In the genomic region with DNA sequence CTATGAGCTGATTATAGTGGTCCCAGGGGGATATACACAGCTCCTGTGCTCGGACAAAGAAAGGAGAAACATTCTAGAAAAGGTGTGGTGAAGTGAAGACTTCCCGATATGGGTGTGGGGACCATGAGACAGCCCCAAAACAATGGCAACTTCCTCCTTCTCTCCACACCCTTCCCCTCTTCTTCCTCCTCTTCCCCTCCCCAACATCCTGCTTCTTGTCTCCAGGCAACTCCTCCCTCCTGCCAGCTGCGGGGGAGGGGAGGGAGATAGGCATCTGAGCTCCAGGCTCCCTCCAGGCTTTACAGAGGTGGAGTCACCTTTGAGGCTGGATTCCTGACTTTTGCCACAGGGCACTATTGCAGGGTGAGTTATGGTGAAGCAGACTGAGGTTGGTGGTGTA, we compare ENCODE assay signal across 10 mouse cellular contexts. TPM values are rescaled to one million over a fixed set of nuclear protein-coding genes. Genes with fewer than 3 reads are reported as not detected.
DNase-seq lines count a peak whose midpoint lies in the region; ATAC-seq and TF ChIP-seq lines count a peak whose summit lies in the region.
"Had no signal": no experiment of that assay in that cellular context is flagged by ENCODE, and none has a peak within 500 bp of the region (broad histone marks: within the 10 kb centered on the region; RNA-seq: fewer than 3 reads in every experiment).

No protein-coding gene starts in this region.

- peak; percentile 13; the same call in 1 of the 2 replicates for ATAC-seq in lung, embryonic 14.5 days (ENCODE audit: insufficient read depth)
- ATAC-seq in hindbrain, embryonic 16.5 days, result no peak
- ATAC-seq in hindbrain, embryonic 12.5 days (ENCODE audit: low FRiP score), result no peak
- ATAC-seq in midbrain, embryonic 13.5 days, result no peak

- no peak overlapping the region for H3K27ac ChIP-seq in lung, embryonic 14.5 days (ENCODE audit: low read depth)
- H3K27ac ChIP-seq in hindbrain, embryonic 16.5 days (ENCODE audit: low read depth, low read length), result no peak overlapping the region
- H3K27ac ChIP-seq in hindbrain, embryonic 12.5 days, result no peak overlapping the region
- H3K27ac ChIP-seq in midbrain, embryonic 13.5 days, result no peak overlapping the region
- H3K27ac ChIP-seq: limb, embryonic 12.5 days had no signal

- H3K4me3 ChIP-seq in lung, embryonic 14.5 days (ENCODE audit: low read depth, low read length), result no peak overlapping the region
- H3K4me3 ChIP-seq in hindbrain, embryonic 16.5 days (ENCODE audit: low read length), result no peak overlapping the region
- no peak overlapping the region for H3K4me3 ChIP-seq in hindbrain, embryonic 12.5 days
- no peak overlapping the region for H3K4me3 ChIP-seq in midbrain, embryonic 13.5 days (replicated peaks)
- H3K4me3 ChIP-seq: limb, embryonic 12.5 days had no signal

- DNase-seq in adrenal gland, adult (ENCODE audit: inconsistent age in 2 of 2, low spot score in 1 of 2), result peak; percentile 15 to 38
- no peak for DNase-seq in adrenal gland, postnatal 25 days
- peak; percentile 9 to 15 for DNase-seq in B cell, adult 2 months
- peak; percentile 48 to 74 for DNase-seq in heart, adult 9 months (ENCODE audit: low spot score in 2 of 2)
- DNase-seq in lung, embryonic 14.5 days, result peak; percentile 35
- DNase-seq: cerebellum, adult 8-10 months had no signal

- TF ChIP-seq CTCF in lung, embryonic 14.5 days (IDR thresholded peaks at IDR 0.05; ENCODE audit: low read depth), result no peak

- no peak overlapping the region for H3K9ac ChIP-seq in lung, embryonic 14.5 days
- no peak overlapping the region for H3K9ac ChIP-seq in hindbrain, embryonic 16.5 days (ENCODE audit: low read depth, low read length)
- H3K9ac ChIP-seq in hindbrain, embryonic 12.5 days, result no peak overlapping the region
- no peak overlapping the region for H3K9ac ChIP-seq in midbrain, embryonic 13.5 days (replicated peaks)
- H3K9ac ChIP-seq: limb, embryonic 12.5 days had no signal

- WGBS in lung, embryonic 14.5 days, result 35% methylated on average over 3 of the region's 3 CpGs
- 60% methylated on average over 3 of the region's 3 CpGs for WGBS in hindbrain, embryonic 16.5 days
- WGBS in hindbrain, embryonic 12.5 days, result 54% methylated on average over 3 of the region's 3 CpGs
- WGBS in midbrain, embryonic 13.5 days, result 50% methylated on average over 3 of the region's 3 CpGs

- no peak overlapping the region for H3K4me2 ChIP-seq in lung, embryonic 14.5 days
- H3K4me2 ChIP-seq in hindbrain, embryonic 16.5 days (ENCODE audit: low read length), result no peak overlapping the region
- no peak overlapping the region for H3K4me2 ChIP-seq in hindbrain, embryonic 12.5 days (replicated peaks)
- H3K4me2 ChIP-seq in midbrain, embryonic 13.5 days (replicated peaks), result no peak overlapping the region
- H3K4me2 ChIP-seq: limb, embryonic 12.5 days had no signal

- H3K27me3 ChIP-seq in lung, embryonic 14.5 days (ENCODE audit: insufficient read depth, low read length), result no peaks in the 10 kb centered on the region
- no peaks in the 10 kb centered on the region for H3K27me3 ChIP-seq in hindbrain, embryonic 16.5 days (replicated peaks; ENCODE audit: control insufficient read depth, insufficient read depth, low read length)
- H3K27me3 ChIP-seq in hindbrain, embryonic 12.5 days, result no peaks in the 10 kb centered on the region
- H3K27me3 ChIP-seq in midbrain, embryonic 13.5 days, result no peaks in the 10 kb centered on the region
- H3K27me3 ChIP-seq: limb, embryonic 12.5 days had no signal

- no peaks in the 10 kb centered on the region for H3K4me1 ChIP-seq in lung, embryonic 14.5 days (ENCODE audit: insufficient read depth)
- no peaks in the 10 kb centered on the region for H3K4me1 ChIP-seq in hindbrain, embryonic 16.5 days (ENCODE audit: control insufficient read depth, insufficient read depth, low read depth, low read length)
- H3K4me1 ChIP-seq in hindbrain, embryonic 12.5 days, result peaks cover 10% of the 10 kb centered on the region
- H3K4me1 ChIP-seq in midbrain, embryonic 13.5 days (replicated peaks), result 0 out of 2 replicates have a peak, but pooled peaks cover 3% of the 10 kb centered on the region

- H3K9me3 ChIP-seq in lung, embryonic 14.5 days (ENCODE audit: low read depth, low read length), result no peaks in the 10 kb centered on the region
- H3K9me3 ChIP-seq in hindbrain, embryonic 16.5 days (ENCODE audit: control insufficient read depth, low read length), result no peaks in the 10 kb centered on the region
- no peaks in the 10 kb centered on the region for H3K9me3 ChIP-seq in hindbrain, embryonic 12.5 days (replicated peaks)
- H3K9me3 ChIP-seq in midbrain, embryonic 13.5 days, result no peaks in the 10 kb centered on the region
- H3K9me3 ChIP-seq: limb, embryonic 12.5 days had no signal

- H3K36me3 ChIP-seq in lung, embryonic 14.5 days (ENCODE audit: insufficient read depth), result no peaks in the 10 kb centered on the region
- H3K36me3 ChIP-seq in hindbrain, embryonic 16.5 days (ENCODE audit: control insufficient read depth, insufficient read depth, low read length), result no peaks in the 10 kb centered on the region
- H3K36me3 ChIP-seq in hindbrain, embryonic 12.5 days, result no peaks in the 10 kb centered on the region
- H3K36me3 ChIP-seq in midbrain, embryonic 13.5 days, result no peaks in the 10 kb centered on the region
- H3K36me3 ChIP-seq: limb, embryonic 12.5 days had no signal

RNA-seq across cellular contexts. Expression of a gene that starts 40.6 kb away (rescaled TPM):
- total RNA-seq in adrenal gland, postnatal 25 days (2021), result 2.0 and 3.6 TPM in 2 replicates
- 2.3 and 2.6 TPM in 2 replicates for polyA plus RNA-seq in lung, embryonic 14.5 days (2014; fragmentation: Nextera tagmentation; extraction: Ambion mirVana)
- 2.0 and 2.9 TPM in 2 replicates for polyA plus RNA-seq in hindbrain, embryonic 16.5 days (2015; fragmentation: Nextera tagmentation; extraction: Ambion mirVana)
- polyA plus RNA-seq in hindbrain, embryonic 12.5 days (2016; fragmentation: Nextera tagmentation; extraction: Ambion mirVana), result 2.8 and 2.9 TPM in 2 replicates
- 1.8 and 2.1 TPM in 2 replicates for polyA plus RNA-seq in midbrain, embryonic 13.5 days (2015; fragmentation: Nextera tagmentation; extraction: Ambion mirVana)

RNA-seq across cellular contexts. Expression of a gene that starts 45.4 kb away (rescaled TPM):
- total RNA-seq in adrenal gland, postnatal 25 days (2021), result 0.82 and 1.5 TPM in 2 replicates
- polyA plus RNA-seq in lung, embryonic 14.5 days (2014; fragmentation: Nextera tagmentation; extraction: Ambion mirVana), result 3.0 and 3.7 TPM in 2 replicates
- polyA plus RNA-seq in hindbrain, embryonic 16.5 days (2015; fragmentation: Nextera tagmentation; extraction: Ambion mirVana), result 0.98 and 1.2 TPM in 2 replicates
- 0.85 and 0.87 TPM in 2 replicates for polyA plus RNA-seq in hindbrain, embryonic 12.5 days (2016; fragmentation: Nextera tagmentation; extraction: Ambion mirVana)
- 0.64 and 0.86 TPM in 2 replicates for polyA plus RNA-seq in midbrain, embryonic 13.5 days (2015; fragmentation: Nextera tagmentation; extraction: Ambion mirVana)
